Mouse (Mus musculus): Measurements from ENCODE around the gene Erbb3. TPM values are rescaled to one million over a fixed set of nuclear protein-coding genes. Genes with fewer than 3 reads are reported as not detected.
A peak's percentile ranks its signal among the peaks of the same experiment; 100 is the strongest.
"Not testable (repeated sequence)": the region's sequence is repeated elsewhere in the genome, so short reads cannot be mapped to it uniquely, and the experiment has no call there.

Erbb3 gene
- polyA plus RNA-seq, 1 experiment from 2014 or later = 24.0 TPM

- Histone ChIP-seq H3K9me3 (no peaks in the 10 kb centered on the region), H3K27me3 (replicated peaks) (0 out of 2 replicates have a peak, but pooled peaks cover 17% of the 10 kb centered on the region), H3K4me3 (replicated peaks) (peak overlapping the region; percentile 12; the same call in 1 of the 2 replicates), H3K4me1 (peaks cover 21% of the 10 kb centered on the region), H3K9ac (no peak overlapping the region), H3K36me3 (no peaks in the 10 kb centered on the region), H3K4me2 (peak overlapping the region; percentile 37), H3K27ac (peak overlapping the region; percentile 84)
- 13% methylated on average over 4 of the region's 4 CpGs for WGBS
- peak; percentile 51 for ATAC-seq (ENCODE audit: insufficient read depth, low FRiP score, low read depth)
These were observed 5.1 kb downstream of the Erbb3 start for GRCm38 (mm10) chr10:128584386-128584785.

GRCm38 (mm10) chr10:128583644-128584043 lies 5.8 kb downstream of the Erbb3 start:
- no peaks in the 10 kb centered on the region for H3K9me3 ChIP-seq
- H3K27me3 ChIP-seq (replicated peaks) = 0 out of 2 replicates have a peak, but pooled peaks cover 10% of the 10 kb centered on the region
- H3K4me2 ChIP-seq = peak overlapping the region; percentile 37
- peak overlapping the region; percentile 84 for H3K27ac ChIP-seq
- H3K36me3 ChIP-seq = no peaks in the 10 kb centered on the region
- H3K4me3 ChIP-seq (replicated peaks) = 0 out of 2 replicates have a peak overlapping the region, but pooled peaks have one; percentile 12
- 20% methylated on average over 7 of the region's 7 CpGs for WGBS
- no peak overlapping the region for H3K9ac ChIP-seq
- ATAC-seq (ENCODE audit: insufficient read depth, low FRiP score, low read depth) = peak; percentile 42
- H3K4me1 ChIP-seq = peaks cover 18% of the 10 kb centered on the region

- no peaks in the 10 kb centered on the region for H3K9me3 ChIP-seq
- no peak overlapping the region for H3K27ac ChIP-seq
- H3K27me3 ChIP-seq (replicated peaks) = 0 out of 2 replicates have a peak, but pooled peaks cover 2% of the 10 kb centered on the region
- H3K9ac ChIP-seq = no peak overlapping the region
- H3K4me1 ChIP-seq = peaks cover 8% of the 10 kb centered on the region
- H3K4me3 ChIP-seq (replicated peaks) = no peak overlapping the region
- H3K36me3 ChIP-seq = no peaks in the 10 kb centered on the region
- WGBS = 82% methylated on average over 4 of the region's 4 CpGs
- no peak overlapping the region for H3K4me2 ChIP-seq
- no peak for ATAC-seq (ENCODE audit: insufficient read depth, low FRiP score, low read depth)
These were observed 9.7 kb downstream of the Erbb3 start for GRCm38 (mm10) chr10:128579731-128580130.

GRCm38 (mm10) chr10:128579298-128579697 lies 10.2 kb downstream of the Erbb3 start:
- H3K9me3 ChIP-seq = no peaks in the 10 kb centered on the region
- no peak overlapping the region for H3K9ac ChIP-seq
- WGBS = 75% methylated on average over 3 of the region's 3 CpGs
- no peak for ATAC-seq (ENCODE audit: insufficient read depth, low FRiP score, low read depth)
- peaks cover 8% of the 10 kb centered on the region for H3K4me1 ChIP-seq
- H3K4me3 ChIP-seq (replicated peaks) = no peak overlapping the region
- 0 out of 2 replicates have a peak, but pooled peaks cover 2% of the 10 kb centered on the region for H3K27me3 ChIP-seq (replicated peaks)
- no peaks in the 10 kb centered on the region for H3K36me3 ChIP-seq
- H3K4me2 ChIP-seq = no peak overlapping the region
- H3K27ac ChIP-seq = no peak overlapping the region

GRCm38 (mm10) chr10:128578330-128578729 lies 11.1 kb downstream of the Erbb3 start:
- H3K27me3 ChIP-seq (replicated peaks) = no peaks in the 10 kb centered on the region
- H3K4me1 ChIP-seq = no peaks in the 10 kb centered on the region
- H3K9me3 ChIP-seq = no peaks in the 10 kb centered on the region
- ATAC-seq (ENCODE audit: insufficient read depth, low FRiP score, low read depth) = no peak
- no peak overlapping the region for H3K4me3 ChIP-seq (replicated peaks)
- H3K9ac ChIP-seq = no peak overlapping the region
- WGBS = 66% methylated on average over 11 of the region's 11 CpGs
- H3K27ac ChIP-seq = no peak overlapping the region
- no peak overlapping the region for H3K4me2 ChIP-seq
- H3K36me3 ChIP-seq = no peaks in the 10 kb centered on the region

GRCm38 (mm10) chr10:128575063-128575462 lies 14.4 kb downstream of the Erbb3 start:
- no peak for ATAC-seq (ENCODE audit: insufficient read depth, low FRiP score, low read depth)
- Histone ChIP-seq H3K4me1 (no peaks in the 10 kb centered on the region), H3K4me3 (replicated peaks) (no peak overlapping the region), H3K9ac (no peak overlapping the region), H3K36me3 (no peaks in the 10 kb centered on the region), H3K4me2 (no peak overlapping the region), H3K27ac (no peak overlapping the region), H3K9me3 (no peaks in the 10 kb centered on the region), H3K27me3 (replicated peaks) (no peaks in the 10 kb centered on the region)
- 85% methylated on average over 2 of the region's 2 CpGs for WGBS

GRCm38 (mm10) chr10:128565788-128566531 lies 23.5 kb downstream of the Erbb3 start, which contains the start of gene Pa2g4:
Pa2g4 (minus strand) TSS chr10:128565987.
- H3K36me3 ChIP-seq = peaks cover 12% of the 10 kb centered on the region
- H3K9me3 ChIP-seq = no peaks in the 10 kb centered on the region
- H3K4me2 ChIP-seq = peak within 1 kb of the TSS; percentile 88
- H3K4me3 ChIP-seq (replicated peaks) = peak within 1 kb of the TSS; percentile 95
- no peaks in the 10 kb centered on the region for H3K27me3 ChIP-seq (replicated peaks)
- under 1% methylated on average over 58 of the region's 58 CpGs for WGBS
- peaks cover 12% of the 10 kb centered on the region for H3K4me1 ChIP-seq
- peak within 1 kb of the TSS; percentile 96 for H3K9ac ChIP-seq
- ATAC-seq (ENCODE audit: insufficient read depth, low FRiP score, low read depth) = peak; percentile 97
- H3K27ac ChIP-seq = peak within 1 kb of the TSS; percentile 94

- Histone ChIP-seq H3K27me3 (replicated peaks) (no peaks in the 10 kb centered on the region), H3K4me2 (peak overlapping the region; percentile 88), H3K4me1 (peaks cover 12% of the 10 kb centered on the region), H3K9ac (peak overlapping the region; percentile 96), H3K36me3 (peaks cover 19% of the 10 kb centered on the region), H3K27ac (peak overlapping the region; percentile 94), H3K4me3 (replicated peaks) (peak overlapping the region; percentile 95), H3K9me3 (no peaks in the 10 kb centered on the region)
- ATAC-seq (ENCODE audit: insufficient read depth, low FRiP score, low read depth) = peak; percentile 8; the same call in 1 of the 2 replicates
- under 1% methylated on average over 46 of the region's 46 CpGs for WGBS
These were observed 24.2 kb downstream of the Erbb3 start for GRCm38 (mm10) chr10:128565206-128565787.

GRCm38 (mm10) chr10:128563544-128563943 lies 25.9 kb downstream of the Erbb3 start:
- H3K4me3 ChIP-seq (replicated peaks) = peak overlapping the region; percentile 12; the same call in 1 of the 2 replicates
- H3K9me3 ChIP-seq = no peaks in the 10 kb centered on the region
- H3K27me3 ChIP-seq (replicated peaks) = no peaks in the 10 kb centered on the region
- peaks cover 31% of the 10 kb centered on the region for H3K36me3 ChIP-seq
- no peak overlapping the region for H3K9ac ChIP-seq
- peak overlapping the region; percentile 88; the same call in 1 of the 2 replicates for H3K4me2 ChIP-seq
- H3K27ac ChIP-seq = no peak overlapping the region
- no peak for ATAC-seq (ENCODE audit: insufficient read depth, low FRiP score, low read depth)
- peaks cover 12% of the 10 kb centered on the region for H3K4me1 ChIP-seq
- WGBS = 84% methylated on average over 6 of the region's 6 CpGs

- no peak overlapping the region for H3K9ac ChIP-seq
- no peak for ATAC-seq (ENCODE audit: insufficient read depth, low FRiP score, low read depth)
- no peaks in the 10 kb centered on the region for H3K9me3 ChIP-seq
- peaks cover 34% of the 10 kb centered on the region for H3K36me3 ChIP-seq
- H3K27me3 ChIP-seq (replicated peaks) = no peaks in the 10 kb centered on the region
- WGBS = 83% methylated on average over 6 of the region's 6 CpGs
- no peak overlapping the region for H3K4me2 ChIP-seq
- no peak overlapping the region for H3K4me3 ChIP-seq (replicated peaks)
- H3K4me1 ChIP-seq = no peaks in the 10 kb centered on the region
- no peak overlapping the region for H3K27ac ChIP-seq
These were observed 32.5 kb downstream of the Erbb3 start for GRCm38 (mm10) chr10:128556963-128557362.

GRCm38 (mm10) chr10:128556286-128556685 lies 33.2 kb downstream of the Erbb3 start:
- ATAC-seq (ENCODE audit: insufficient read depth, low FRiP score, low read depth) = no peak

GRCm38 (mm10) chr10:128555567-128555966 lies 33.9 kb downstream of the Erbb3 start:
- not testable (repeated sequence) for H3K4me3 ChIP-seq (replicated peaks); H3K9me3 ChIP-seq; H3K4me1 ChIP-seq; H3K9ac ChIP-seq; ATAC-seq (ENCODE audit: insufficient read depth, low FRiP score, low read depth); H3K27ac ChIP-seq; H3K27me3 ChIP-seq (replicated peaks); H3K4me2 ChIP-seq
- peaks cover 28% of the 10 kb centered on the region for H3K36me3 ChIP-seq
- WGBS = 88% methylated on average over 1 of the region's 1 CpGs

More at GRCm38 (mm10) chr10:128556286-128556685, 33.2 kb downstream of the Erbb3 start:
- no peak overlapping the region for H3K4me3 ChIP-seq (replicated peaks)
- H3K27me3 ChIP-seq (replicated peaks) = no peaks in the 10 kb centered on the region
- H3K27ac ChIP-seq = no peak overlapping the region
- H3K4me2 ChIP-seq = no peak overlapping the region
- H3K4me1 ChIP-seq = no peaks in the 10 kb centered on the region
- H3K36me3 ChIP-seq = peaks cover 32% of the 10 kb centered on the region
- no peak overlapping the region for H3K9ac ChIP-seq
- no peaks in the 10 kb centered on the region for H3K9me3 ChIP-seq
